Mouse (Mus musculus): ENCODE results near the gene Nedd9. TPM values are rescaled to one million over a fixed set of nuclear protein-coding genes. Genes with fewer than 3 reads are reported as not detected.
A peak's percentile ranks its signal among the peaks of the same experiment; 100 is the strongest.

The Nedd9 gene
- polyA plus RNA-seq, 1 experiment from 2014 or later: 15.8 TPM

DNA sequence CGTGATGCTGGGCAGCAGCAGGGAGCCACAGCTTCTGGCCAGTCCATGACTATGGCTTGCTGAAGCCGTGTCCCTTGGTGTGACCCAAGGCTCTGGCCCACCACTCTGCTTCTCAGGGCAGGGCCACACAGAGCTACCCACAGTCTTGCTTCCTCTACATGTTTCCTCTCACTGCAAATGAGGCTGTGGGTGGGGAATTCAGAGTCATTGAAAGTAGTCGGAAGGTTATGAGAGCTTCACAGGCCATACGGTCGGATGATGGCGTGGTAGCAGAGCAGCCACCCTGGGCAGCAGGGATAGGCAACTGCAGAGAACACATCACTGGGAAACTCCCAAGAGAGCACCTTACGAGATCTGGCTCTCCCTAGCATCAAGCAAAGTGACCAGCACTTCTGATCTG is 3.2 kb downstream of the Nedd9 start:
- WGBS: 82% methylated on average over 7 of the region's 7 CpGs
- DNase-seq (ENCODE audit: low spot score): no peak
- H3K27ac ChIP-seq: no peak overlapping the region

DNA sequence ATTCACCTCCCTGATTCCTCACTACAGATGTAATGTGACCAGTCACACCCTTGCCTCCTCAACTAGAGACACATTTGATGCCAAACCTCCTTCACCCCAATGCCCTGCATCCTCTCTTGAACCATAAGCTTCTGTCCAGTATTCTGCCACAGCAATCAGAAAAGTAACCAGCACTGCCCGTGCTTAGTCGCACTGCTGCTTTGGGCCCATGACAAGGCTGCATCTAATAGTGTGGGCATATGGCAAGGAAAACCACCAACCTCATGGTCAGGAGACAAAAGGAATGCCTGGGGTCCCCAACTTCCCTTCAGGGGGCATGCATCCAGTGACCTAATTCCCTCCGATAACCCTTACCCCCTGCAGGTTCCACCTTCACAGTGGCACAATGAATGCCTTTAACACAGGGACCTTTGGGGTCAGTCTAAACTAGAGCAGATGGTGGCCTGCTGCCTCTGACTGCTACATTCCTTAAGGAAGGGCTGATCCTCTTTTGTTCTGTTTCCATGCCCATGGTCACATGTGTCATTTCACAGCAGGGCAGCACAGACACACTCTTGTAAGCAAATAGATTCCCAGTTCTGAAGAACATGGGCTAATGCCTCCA is 4.7 kb downstream of the Nedd9 start:
- Histone ChIP-seq H3K27ac (no peak overlapping the region), H3K27me3 (ENCODE audit: insufficient read depth, poor library complexity, severe bottlenecking) (peaks cover 15% of the 10 kb centered on the region; the same call in 1 of the 2 replicates), H3K4me3 (no peak overlapping the region), H3K4me1 (peaks cover 7% of the 10 kb centered on the region), H3K9me3 (no peaks in the 10 kb centered on the region), H3K36me3 (no peaks in the 10 kb centered on the region)
- 71% methylated on average over 3 of the region's 3 CpGs for WGBS
- DNase-seq (ENCODE audit: low spot score): peak; percentile 54

More for the DNA sequence above, 3.2 kb downstream of the Nedd9 start:
- no peaks in the 10 kb centered on the region for H3K36me3 ChIP-seq
- peaks cover 8% of the 10 kb centered on the region; the same call in 1 of the 2 replicates for H3K27me3 ChIP-seq (ENCODE audit: insufficient read depth, poor library complexity, severe bottlenecking)
- H3K4me1 ChIP-seq: peaks cover 7% of the 10 kb centered on the region
- H3K4me3 ChIP-seq: no peak overlapping the region
- H3K9me3 ChIP-seq: no peaks in the 10 kb centered on the region

DNA sequence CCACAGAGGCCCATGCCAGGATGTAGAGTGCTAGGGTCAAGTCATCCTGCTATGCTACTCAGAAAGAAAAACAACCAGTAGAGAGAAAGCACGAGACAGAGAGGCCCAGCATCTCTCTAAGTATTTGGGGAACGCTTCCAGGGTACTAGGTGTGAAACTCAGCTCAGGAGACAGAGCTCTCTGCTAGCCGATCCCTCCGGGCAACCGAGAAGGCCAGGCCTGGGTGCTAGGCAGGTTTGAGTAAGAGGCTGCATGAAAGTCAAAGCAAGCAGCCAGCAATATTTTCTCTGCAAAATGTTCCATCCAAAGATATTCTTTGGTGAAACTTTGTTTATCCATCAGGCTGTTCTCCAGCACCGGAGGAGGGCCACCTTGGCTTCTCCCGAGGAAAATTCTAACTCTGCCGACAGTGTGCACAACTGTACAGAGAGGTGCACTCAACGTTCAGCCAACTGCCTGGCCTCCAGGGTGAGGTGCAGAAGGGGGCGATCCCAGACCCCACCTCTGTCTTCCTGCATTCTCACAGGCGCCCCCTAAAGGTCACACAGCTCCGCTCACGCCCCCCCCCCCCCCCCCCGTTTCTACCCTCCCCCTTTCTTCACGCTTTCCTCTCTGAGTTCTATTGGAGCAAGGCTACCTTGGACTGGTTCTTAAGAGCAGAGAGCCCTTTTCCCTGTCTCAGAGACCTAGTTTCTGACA is 7.3 kb downstream of the Nedd9 start:
- H3K36me3 ChIP-seq: no peaks in the 10 kb centered on the region
- H3K4me1 ChIP-seq: no peaks in the 10 kb centered on the region
- DNase-seq (ENCODE audit: low spot score): no peak
- H3K27me3 ChIP-seq (ENCODE audit: insufficient read depth, poor library complexity, severe bottlenecking): peaks cover 19% of the 10 kb centered on the region
- H3K27ac ChIP-seq: no peak overlapping the region
- no peak overlapping the region for H3K4me3 ChIP-seq
- H3K9me3 ChIP-seq: no peaks in the 10 kb centered on the region
- 71% methylated on average over 12 of the region's 15 CpGs for WGBS

DNA sequence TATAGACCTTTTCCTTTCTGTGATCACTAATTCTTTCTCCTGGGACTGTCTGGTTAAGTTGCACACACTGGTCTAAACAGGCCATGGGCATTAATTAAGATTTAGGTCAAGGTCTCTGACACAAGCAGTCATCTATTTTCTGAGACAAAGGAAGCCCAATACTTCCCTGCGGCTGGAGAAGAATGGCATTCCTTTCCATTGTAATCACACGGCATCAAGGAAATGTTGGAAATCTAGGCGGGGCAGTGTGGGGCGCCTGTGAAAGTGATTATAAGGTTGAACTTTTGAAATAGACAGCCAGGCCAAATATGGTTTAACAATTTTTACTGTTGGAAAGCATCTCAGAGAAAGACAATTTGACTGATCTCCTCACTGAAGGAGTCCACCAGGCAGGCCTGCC is 10.9 kb downstream of the Nedd9 start:
- Histone ChIP-seq H3K9me3 (no peaks in the 10 kb centered on the region), H3K36me3 (no peaks in the 10 kb centered on the region), H3K4me1 (no peaks in the 10 kb centered on the region), H3K27me3 (ENCODE audit: insufficient read depth, poor library complexity, severe bottlenecking) (peaks cover 27% of the 10 kb centered on the region), H3K27ac (no peak overlapping the region), H3K4me3 (no peak overlapping the region)
- DNase-seq (ENCODE audit: low spot score): no peak
- WGBS: 73% methylated on average over 4 of the region's 4 CpGs

DNA sequence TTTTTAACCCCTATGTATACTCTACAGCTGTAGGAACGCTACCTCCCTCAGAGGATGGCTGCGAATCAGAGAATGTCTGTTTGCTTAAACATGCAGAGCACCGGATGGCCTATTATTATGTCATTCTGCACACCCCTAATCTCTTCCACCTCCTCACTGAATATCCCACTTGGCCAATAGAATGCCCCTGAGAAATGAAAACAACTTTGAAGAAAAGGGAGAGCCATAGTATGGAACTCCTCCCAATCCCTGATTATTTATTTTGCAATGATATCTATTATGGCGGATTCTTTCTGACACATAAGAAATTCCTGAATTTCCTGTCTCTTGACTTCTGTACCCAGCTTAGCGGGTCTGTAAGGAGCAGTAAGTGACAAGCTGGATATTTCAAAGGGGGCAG is 12.8 kb downstream of the Nedd9 start:
- peak; percentile 20 for DNase-seq (ENCODE audit: low spot score)
- Histone ChIP-seq H3K27ac (no peak overlapping the region), H3K4me3 (no peak overlapping the region), H3K27me3 (ENCODE audit: insufficient read depth, poor library complexity, severe bottlenecking) (peaks cover 34% of the 10 kb centered on the region), H3K4me1 (no peaks in the 10 kb centered on the region), H3K9me3 (no peaks in the 10 kb centered on the region), H3K36me3 (no peaks in the 10 kb centered on the region)
- WGBS: 80% methylated on average over 5 of the region's 5 CpGs

DNA sequence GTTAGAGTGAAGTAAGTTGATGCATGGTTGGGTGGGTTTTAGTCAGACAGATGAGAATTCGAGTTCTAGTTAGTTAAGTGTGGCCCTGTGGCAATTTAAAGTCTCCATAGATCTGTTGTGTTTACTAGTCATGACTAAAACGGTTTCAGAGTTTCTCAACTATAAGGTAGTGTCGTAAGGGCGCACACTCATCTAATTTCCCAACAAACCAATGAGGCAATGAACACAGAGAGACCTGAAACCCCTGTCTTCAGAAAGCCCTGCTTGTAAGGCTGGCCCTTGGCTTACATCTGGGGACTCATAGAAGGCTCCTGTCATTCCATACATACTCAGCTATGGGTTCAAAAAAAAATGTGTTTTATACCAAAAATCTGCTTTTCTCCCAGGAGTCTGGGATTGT is 13.7 kb downstream of the Nedd9 start:
- no peaks in the 10 kb centered on the region for H3K9me3 ChIP-seq
- no peak overlapping the region for H3K4me3 ChIP-seq
- no peaks in the 10 kb centered on the region for H3K4me1 ChIP-seq
- H3K27me3 ChIP-seq (ENCODE audit: insufficient read depth, poor library complexity, severe bottlenecking): peaks cover 34% of the 10 kb centered on the region
- DNase-seq (ENCODE audit: low spot score): peak; percentile 11
- H3K27ac ChIP-seq: no peak overlapping the region
- WGBS: 86% methylated on average over 4 of the region's 4 CpGs
- H3K36me3 ChIP-seq: no peaks in the 10 kb centered on the region

DNA sequence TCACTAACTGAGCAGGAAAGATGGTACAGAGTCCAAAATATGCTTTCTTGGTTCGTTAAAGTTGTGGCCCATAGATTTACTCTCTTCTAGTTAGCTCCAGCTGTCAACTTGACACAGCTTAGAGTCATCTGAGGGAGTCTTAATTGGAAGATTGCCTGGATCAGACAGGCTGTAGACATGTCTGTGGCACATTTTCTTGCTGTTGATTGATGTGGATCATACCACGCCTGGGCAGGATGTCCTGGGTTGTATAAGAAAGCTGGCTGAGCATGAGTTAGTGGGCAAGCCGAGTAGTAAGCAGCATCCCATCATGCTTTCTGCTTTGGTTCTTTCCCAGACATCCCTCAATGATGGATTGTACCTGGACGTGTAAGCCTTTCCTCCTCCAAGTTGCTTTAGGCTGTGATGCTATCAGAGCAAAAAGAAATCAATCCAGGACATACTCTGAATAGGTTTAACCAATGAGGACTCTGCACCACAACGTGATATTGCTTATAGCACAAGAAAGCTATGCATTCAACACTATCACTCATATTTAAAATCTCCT is 14.2 kb downstream of the Nedd9 start:
- Histone ChIP-seq H3K36me3 (no peaks in the 10 kb centered on the region), H3K4me3 (no peak overlapping the region), H3K27ac (no peak overlapping the region), H3K27me3 (ENCODE audit: insufficient read depth, poor library complexity, severe bottlenecking) (peaks cover 31% of the 10 kb centered on the region), H3K9me3 (no peaks in the 10 kb centered on the region), H3K4me1 (no peaks in the 10 kb centered on the region)
- peak; percentile 47 for DNase-seq (ENCODE audit: low spot score)
- whole genome bisulfite sequencing: 68% methylated on average over 5 of the region's 5 CpGs

DNA sequence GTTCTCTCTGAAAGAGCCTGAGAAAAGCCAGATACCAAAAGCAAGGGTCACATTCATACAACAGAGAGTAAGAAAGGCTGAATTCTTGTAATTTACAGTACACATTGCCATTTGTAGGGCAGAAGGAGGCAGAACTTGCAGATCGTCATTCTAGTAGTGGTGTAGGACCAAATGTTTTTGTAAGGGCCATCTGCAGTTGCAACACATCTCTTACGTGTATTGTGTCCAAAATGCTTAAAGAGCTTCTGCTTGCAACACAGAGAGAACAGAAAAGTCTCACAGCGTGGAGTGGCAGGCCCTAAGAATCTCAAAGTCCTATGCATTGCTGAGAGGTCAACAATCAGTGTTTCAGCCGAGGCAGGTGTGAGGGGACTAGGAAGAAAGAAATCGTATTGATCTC is 18.9 kb downstream of the Nedd9 start:
- WGBS: 80% methylated on average over 5 of the region's 5 CpGs
- Histone ChIP-seq H3K4me3 (no peak overlapping the region), H3K9me3 (no peaks in the 10 kb centered on the region), H3K4me1 (0 out of 2 replicates have a peak, but pooled peaks cover 5% of the 10 kb centered on the region), H3K27me3 (ENCODE audit: insufficient read depth, poor library complexity, severe bottlenecking) (peaks cover 31% of the 10 kb centered on the region; the same call in 1 of the 2 replicates), H3K36me3 (no peaks in the 10 kb centered on the region), H3K27ac (no peak overlapping the region)
- no peak for DNase-seq (ENCODE audit: low spot score)

DNA sequence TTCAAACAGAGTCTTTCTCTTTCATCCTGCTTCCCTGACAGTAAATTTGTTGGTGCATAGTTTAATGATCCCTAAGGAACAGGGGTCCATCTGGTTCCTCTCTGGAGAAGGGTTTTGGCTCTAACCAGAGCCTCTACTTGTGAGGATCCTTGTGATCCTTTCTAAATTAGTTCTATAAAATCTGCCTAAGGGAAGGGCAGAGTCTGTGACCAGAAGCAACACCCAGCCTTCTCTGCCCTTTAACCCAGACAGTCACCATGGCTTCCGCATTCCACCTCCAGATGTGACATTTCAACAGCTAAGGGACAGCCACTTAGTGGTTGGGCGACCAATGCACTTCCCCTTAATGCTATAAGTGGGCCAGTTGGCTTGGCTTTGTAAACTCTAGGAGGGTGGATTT is 20.1 kb downstream of the Nedd9 start:
- H3K9me3 ChIP-seq: no peaks in the 10 kb centered on the region
- no peak overlapping the region for H3K4me3 ChIP-seq
- H3K27me3 ChIP-seq (ENCODE audit: insufficient read depth, poor library complexity, severe bottlenecking): peaks cover 36% of the 10 kb centered on the region; the same call in 1 of the 2 replicates
- no peaks in the 10 kb centered on the region for H3K36me3 ChIP-seq
- WGBS: 40% methylated on average over 2 of the region's 2 CpGs
- H3K4me1 ChIP-seq: 0 out of 2 replicates have a peak, but pooled peaks cover 5% of the 10 kb centered on the region
- no peak for DNase-seq (ENCODE audit: low spot score)
- H3K27ac ChIP-seq: no peak overlapping the region

DNA sequence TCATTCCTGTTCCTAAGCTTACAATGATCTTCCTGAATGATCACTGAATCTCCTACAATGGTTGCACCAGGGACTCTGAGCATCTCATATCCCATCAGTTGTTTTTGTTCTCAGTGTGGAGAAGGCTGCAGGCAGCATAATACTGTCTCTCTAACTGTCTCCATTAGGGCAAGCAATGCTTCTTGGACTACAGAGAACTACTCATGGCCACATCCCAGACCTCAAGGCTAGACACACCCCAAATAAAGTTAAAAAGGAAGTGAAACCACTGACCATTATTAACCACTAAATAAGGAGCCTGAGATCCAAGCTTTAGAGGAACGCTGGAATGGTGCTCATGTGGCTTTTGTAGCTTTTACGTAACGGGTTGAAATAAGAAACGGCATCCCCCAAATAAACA is 20.5 kb downstream of the Nedd9 start:
- Histone ChIP-seq H3K27me3 (ENCODE audit: insufficient read depth, poor library complexity, severe bottlenecking) (peaks cover 37% of the 10 kb centered on the region; the same call in 1 of the 2 replicates), H3K9me3 (no peaks in the 10 kb centered on the region), H3K4me3 (no peak overlapping the region), H3K36me3 (no peaks in the 10 kb centered on the region), H3K27ac (0 out of 2 replicates have a peak overlapping the region, but pooled peaks have one; percentile 17), H3K4me1 (0 out of 2 replicates have a peak, but pooled peaks cover 5% of the 10 kb centered on the region)
- WGBS: 90% methylated on average over 4 of the region's 4 CpGs
- DNase-seq (ENCODE audit: low spot score): no peak

DNA sequence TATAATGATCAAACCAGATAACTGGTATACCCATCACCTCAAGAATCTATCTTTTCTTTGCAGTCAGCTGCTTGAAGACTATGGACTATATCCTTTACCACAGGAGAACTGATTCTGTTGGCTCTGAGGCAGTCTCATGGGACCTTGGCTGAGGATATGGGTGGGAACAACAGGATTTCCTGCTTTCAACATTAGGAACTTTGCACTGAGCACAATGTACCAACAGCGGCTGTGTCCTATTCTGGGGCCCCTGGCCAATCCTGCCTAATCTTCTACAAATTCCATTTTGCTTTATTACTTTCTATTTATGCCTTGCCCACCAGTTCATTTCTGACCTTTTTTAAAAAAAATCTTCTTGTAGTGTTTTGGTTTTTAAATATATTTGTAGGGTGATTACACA is 21.0 kb downstream of the Nedd9 start:
- DNase-seq (ENCODE audit: low spot score): no peak
- WGBS: 68% methylated on average over 1 of the region's 1 CpGs
- no peaks in the 10 kb centered on the region for H3K36me3 ChIP-seq
- H3K4me1 ChIP-seq: 0 out of 2 replicates have a peak, but pooled peaks cover 5% of the 10 kb centered on the region
- H3K4me3 ChIP-seq: no peak overlapping the region
- no peak overlapping the region for H3K27ac ChIP-seq
- H3K27me3 ChIP-seq (ENCODE audit: insufficient read depth, poor library complexity, severe bottlenecking): peaks cover 38% of the 10 kb centered on the region
- no peaks in the 10 kb centered on the region for H3K9me3 ChIP-seq

DNA sequence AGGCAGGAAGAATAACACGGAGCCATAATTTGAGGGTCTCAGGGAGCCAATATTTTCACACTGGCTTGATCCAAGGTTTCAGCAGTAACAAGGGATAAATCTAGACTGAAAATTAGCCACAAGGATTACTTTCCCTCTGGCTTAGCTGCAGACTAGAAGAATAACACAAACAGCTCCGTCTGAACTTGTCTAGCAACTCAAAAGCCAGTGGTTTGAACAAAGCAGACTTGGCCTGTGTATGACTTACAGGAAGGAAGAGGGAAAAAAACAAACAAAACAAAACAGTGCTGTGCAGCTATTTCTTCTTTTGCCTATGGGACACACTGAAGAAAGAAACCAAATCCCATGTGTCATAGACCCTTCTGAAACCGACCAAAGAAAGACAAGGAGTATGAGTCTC is 25.7 kb downstream of the Nedd9 start:
- Histone ChIP-seq H3K4me1 (peaks cover 18% of the 10 kb centered on the region), H3K9me3 (no peaks in the 10 kb centered on the region), H3K36me3 (no peaks in the 10 kb centered on the region), H3K27me3 (ENCODE audit: insufficient read depth, poor library complexity, severe bottlenecking) (peaks cover 69% of the 10 kb centered on the region), H3K4me3 (no peak overlapping the region), H3K27ac (no peak overlapping the region)
- whole genome bisulfite sequencing: 63% methylated on average over 3 of the region's 3 CpGs
- no peak for DNase-seq (ENCODE audit: low spot score)

DNA sequence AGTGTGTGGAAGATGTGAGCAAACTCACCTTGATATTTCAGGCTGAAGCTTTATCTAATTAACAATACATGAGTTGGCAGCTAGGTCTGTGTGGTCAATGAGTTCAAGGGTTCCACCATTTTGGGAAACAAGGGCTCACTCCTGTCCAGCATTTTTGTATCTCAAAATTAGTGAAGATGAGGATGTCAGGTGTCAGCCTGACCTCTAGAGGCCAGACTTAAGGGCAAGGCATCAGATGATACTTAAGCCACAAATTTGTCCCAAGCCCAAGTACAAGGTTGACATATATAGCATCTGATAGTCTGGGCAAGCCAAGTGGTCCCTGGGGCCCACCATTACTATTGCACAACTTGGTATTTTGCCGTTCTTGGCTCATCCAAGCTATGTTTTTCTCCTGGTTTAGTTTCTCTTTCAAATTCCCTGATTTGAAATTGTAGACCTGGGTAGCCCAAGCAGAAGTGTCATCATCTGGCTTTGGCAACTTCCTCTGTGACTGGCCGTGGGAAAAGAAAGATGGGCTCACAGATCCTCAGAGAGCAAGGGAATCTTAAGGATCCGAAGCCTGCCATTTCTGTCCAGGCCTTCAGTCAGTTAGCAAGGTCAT is 27.4 kb downstream of the Nedd9 start:
- no peak for DNase-seq (ENCODE audit: low spot score)
- Histone ChIP-seq H3K4me3 (no peak overlapping the region), H3K9me3 (no peaks in the 10 kb centered on the region), H3K4me1 (peaks cover 25% of the 10 kb centered on the region), H3K27me3 (ENCODE audit: insufficient read depth, poor library complexity, severe bottlenecking) (peaks cover 71% of the 10 kb centered on the region), H3K27ac (no peak overlapping the region), H3K36me3 (no peaks in the 10 kb centered on the region)
- 69% methylated on average over 3 of the region's 3 CpGs for WGBS

Measured in heart, embryonic 10.5 days (tissue).